Mouse (Mus musculus): ENCODE results near the gene Mtif2.

Gene Mtif2

DNA sequence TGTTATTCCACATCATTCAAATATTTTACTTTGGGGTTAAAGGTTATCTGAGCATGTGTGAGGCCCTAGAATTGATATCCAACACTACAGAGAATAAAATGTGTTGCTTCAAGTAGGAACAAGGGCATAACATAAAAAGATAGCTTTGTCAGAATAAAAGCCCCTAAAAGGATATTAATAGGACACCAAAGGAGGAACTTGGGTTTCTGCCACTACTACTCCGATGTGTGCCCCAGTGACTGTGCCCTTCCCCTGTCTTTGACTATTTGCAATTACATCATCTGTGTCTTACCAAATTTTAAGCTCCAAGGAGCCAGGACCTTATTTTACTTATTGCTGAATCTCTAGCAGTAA, 23.2 kb downstream of the Mtif2 start:
- no peak for DNase-seq (ENCODE audit: low read depth, low spot score)

DNA sequence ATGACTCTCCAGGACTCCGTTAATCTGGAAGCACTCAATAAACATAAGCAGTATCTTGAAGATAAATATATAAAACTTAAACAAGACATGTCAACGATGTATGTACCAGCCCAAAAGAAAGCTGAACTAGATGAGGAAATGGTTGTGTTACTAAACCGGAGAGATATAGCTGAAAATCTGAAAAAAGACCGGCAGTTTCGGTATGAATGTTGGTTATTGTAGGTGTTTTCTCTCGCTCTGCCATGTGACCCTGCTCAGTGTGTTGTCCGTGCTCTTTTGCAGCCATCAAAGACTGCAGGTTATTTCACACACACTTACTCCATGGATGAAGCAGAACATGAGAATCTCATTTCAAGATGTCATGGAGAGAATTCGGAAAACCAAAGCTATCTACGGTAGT, 34.2 kb downstream of the Mtif2 start:
- DNase-seq (ENCODE audit: low read depth, low spot score): no peak

DNA sequence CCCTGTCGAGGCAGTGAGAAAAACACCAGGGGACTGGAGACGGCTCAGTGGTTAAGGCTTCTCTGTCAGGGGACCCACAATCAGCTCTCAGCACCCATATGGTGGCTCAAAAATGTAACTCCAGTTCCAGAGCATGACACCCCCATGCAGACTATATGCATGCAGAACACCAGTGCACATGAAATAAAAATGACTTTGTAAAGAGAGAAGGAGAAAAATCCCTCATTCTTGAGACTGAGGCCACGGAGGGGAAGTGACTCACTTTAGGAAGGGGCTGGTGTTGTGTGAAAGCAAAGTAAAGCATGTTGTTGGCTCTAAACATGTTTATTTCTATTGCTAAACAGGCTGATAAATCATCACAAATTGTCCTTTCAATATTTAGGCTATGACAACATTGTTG, 34.8 kb downstream of the Mtif2 start:
- no peak for DNase-seq (ENCODE audit: low read depth, low spot score)

GRCm38 (mm10) chr11:29563406-29563805, 37.2 kb downstream of the Mtif2 start:
- no peak for DNase-seq (ENCODE audit: low read depth, low spot score)

DNA sequence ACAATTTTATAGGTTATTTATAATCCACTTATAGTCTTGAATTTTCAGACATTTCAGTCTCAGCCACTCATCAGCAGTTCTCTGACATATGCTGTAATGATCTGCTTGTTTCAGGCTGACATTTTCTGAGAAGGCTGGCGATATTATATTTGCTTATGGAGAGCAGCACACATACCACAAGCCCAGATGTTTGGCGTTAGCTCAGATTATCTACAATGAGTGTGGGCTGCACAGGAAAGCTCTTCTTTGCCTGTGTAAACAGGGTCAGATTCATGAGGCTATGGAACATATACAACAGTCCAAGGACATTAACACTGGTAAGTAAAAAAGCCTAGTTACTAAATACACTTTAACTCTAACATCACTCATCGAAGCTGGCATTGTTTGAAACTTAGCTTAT, 45.3 kb downstream of the Mtif2 start:
- DNase-seq (ENCODE audit: low read depth, low spot score): no peak

- no peak for DNase-seq (ENCODE audit: low read depth, low spot score)
Observed at GRCm38 (mm10) chr11:29572656-29573055, 46.4 kb downstream of the Mtif2 start.

GRCm38 (mm10) chr11:29579610-29580009, 53.4 kb downstream of the Mtif2 start:
- DNase-seq (ENCODE audit: low read depth, low spot score): no peak

Measured in WW6 (cell line).